Mouse (Mus musculus): ENCODE data around the gene Ier5. TPM values are rescaled to one million over a fixed set of nuclear protein-coding genes. Genes with fewer than 3 reads are reported as not detected.

Ier5 gene
- polyA plus RNA-seq, 1 experiment: 38.1 TPM

GRCm38 (mm10) chr1:155052131-155052760 lies 47.2 kb downstream of the Ier5 start:
- WGBS: 50% methylated on average over 4 of the region's 4 CpGs
- DNase-seq: no peak
- Histone ChIP-seq H3K4me1 (ENCODE audit: control insufficient read depth, insufficient read depth, low read length) (peaks cover 30% of the 10 kb centered on the region), H3K4me3 (replicated peaks; ENCODE audit: extremely low read depth, low read depth, low read length) (no peak overlapping the region)
- TF ChIP-seq POLR2A (IDR thresholded peaks at IDR 0.05; ENCODE audit: borderline replicate concordance, extremely low read depth, low read depth, low read length) (no peak), CTCF (IDR thresholded peaks at IDR 0.05; ENCODE audit: insufficient read depth, low read length) (no peak)

GRCm38 (mm10) chr1:155051701-155052127 lies 47.7 kb downstream of the Ier5 start:
- no peak for TF ChIP-seq CTCF (IDR thresholded peaks at IDR 0.05; ENCODE audit: insufficient read depth, low read length)
- 0 out of 2 replicates have a peak, but pooled peaks have one; percentile 10 for TF ChIP-seq POLR2A (IDR thresholded peaks at IDR 0.05; ENCODE audit: borderline replicate concordance, extremely low read depth, low read depth, low read length)
- DNase-seq: no peak
- no peak overlapping the region for H3K4me3 ChIP-seq (replicated peaks; ENCODE audit: extremely low read depth, low read depth, low read length)
- 44% methylated on average over 10 of the region's 10 CpGs for WGBS
- H3K4me1 ChIP-seq (ENCODE audit: control insufficient read depth, insufficient read depth, low read length): peaks cover 30% of the 10 kb centered on the region

- no peak for DNase-seq
Observed at GRCm38 (mm10) chr1:155050897-155051592, 48.4 kb downstream of the Ier5 start.

GRCm38 (mm10) chr1:155050174-155050573 lies 49.3 kb downstream of the Ier5 start:
- no peak for DNase-seq
- 34% methylated on average over 5 of the region's 5 CpGs for WGBS
- peaks cover 21% of the 10 kb centered on the region for H3K4me1 ChIP-seq (ENCODE audit: control insufficient read depth, insufficient read depth, low read length)
- no peak for TF ChIP-seq POLR2A (IDR thresholded peaks at IDR 0.05; ENCODE audit: borderline replicate concordance, extremely low read depth, low read depth, low read length)
- TF ChIP-seq CTCF (IDR thresholded peaks at IDR 0.05; ENCODE audit: insufficient read depth, low read length): no peak
- no peak overlapping the region for H3K4me3 ChIP-seq (replicated peaks; ENCODE audit: extremely low read depth, low read depth, low read length)

More at GRCm38 (mm10) chr1:155050897-155051592, 48.4 kb downstream of the Ier5 start:
- peaks cover 24% of the 10 kb centered on the region for H3K4me1 ChIP-seq (ENCODE audit: control insufficient read depth, insufficient read depth, low read length)
- no peak overlapping the region for H3K4me3 ChIP-seq (replicated peaks; ENCODE audit: extremely low read depth, low read depth, low read length)
- TF ChIP-seq CTCF (IDR thresholded peaks at IDR 0.05; ENCODE audit: insufficient read depth, low read length) (no peak), POLR2A (IDR thresholded peaks at IDR 0.05; ENCODE audit: borderline replicate concordance, extremely low read depth, low read depth, low read length) (no peak)
- 65% methylated on average over 9 of the region's 9 CpGs for WGBS

GRCm38 (mm10) chr1:155048947-155049346 lies 50.5 kb downstream of the Ier5 start:
- Histone ChIP-seq H3K4me1 (ENCODE audit: control insufficient read depth, insufficient read depth, low read length) (peaks cover 21% of the 10 kb centered on the region), H3K4me3 (replicated peaks; ENCODE audit: extremely low read depth, low read depth, low read length) (no peak overlapping the region)
- 5% methylated on average over 5 of the region's 5 CpGs for WGBS
- TF ChIP-seq POLR2A (IDR thresholded peaks at IDR 0.05; ENCODE audit: borderline replicate concordance, extremely low read depth, low read depth, low read length) (no peak), CTCF (IDR thresholded peaks at IDR 0.05; ENCODE audit: insufficient read depth, low read length) (peak; percentile 98)
- DNase-seq: peak; percentile 94

Other genes starting within 250 kb of the Ier5 start
- 0.41 and 0.88 TPM in 2 replicates for gene Cacna1e, start 215.1 kb downstream of the Ier5 start, polyA plus RNA-seq (2012; rRNA removed)
- 6.3 and 11.1 TPM in 2 replicates for gene Mr1, start 47.2 kb upstream of the Ier5 start, polyA plus RNA-seq (2012; rRNA removed)
- 81.6 and 83.1 TPM in 2 replicates for gene Stx6, start 59.1 kb upstream of the Ier5 start, polyA plus RNA-seq (2012; rRNA removed)
- 9.3 and 9.9 TPM in 2 replicates for gene BC034090, start 144.8 kb upstream of the Ier5 start, polyA plus RNA-seq (2012; rRNA removed)